Mouse (Mus musculus) cerebellum, adult 8-10 months (tissue): ENCODE measurements around the gene Cfap61.

ENCODE experiments used
- DNase-seq: peaks from one replicate; pipeline ENCODE4 v3.0.0; 2022

Gene Cfap61

GRCm38 (mm10) chr2:145950239-145950638, 15.7 kb downstream of the Cfap61 start:
- no peak for DNase-seq

GRCm38 (mm10) chr2:145952726-145953125, 18.1 kb downstream of the Cfap61 start:
- no peak for DNase-seq

- no peak for DNase-seq
Observed at GRCm38 (mm10) chr2:145955844-145956243, 21.3 kb downstream of the Cfap61 start.

- no peak for DNase-seq
Observed at GRCm38 (mm10) chr2:145956318-145956717, 21.7 kb downstream of the Cfap61 start.

- DNase-seq: no peak
Observed at GRCm38 (mm10) chr2:145957450-145957849, 22.9 kb downstream of the Cfap61 start.

- no peak for DNase-seq
Observed at GRCm38 (mm10) chr2:145958097-145958496, 23.5 kb downstream of the Cfap61 start.

- DNase-seq: no peak
Observed at GRCm38 (mm10) chr2:145958551-145958950, 24.0 kb downstream of the Cfap61 start.

GRCm38 (mm10) chr2:145961861-145962260, 27.3 kb downstream of the Cfap61 start:
- DNase-seq: no peak

- peak; percentile 78 for DNase-seq
Observed at GRCm38 (mm10) chr2:145970751-145971150, 36.2 kb downstream of the Cfap61 start.

GRCm38 (mm10) chr2:145971237-145972010, 36.8 kb downstream of the Cfap61 start:
- peak; percentile 72 for DNase-seq

GRCm38 (mm10) chr2:145972571-145972970, 38.0 kb downstream of the Cfap61 start:
- no peak for DNase-seq

GRCm38 (mm10) chr2:145979616-145980015, 45.0 kb downstream of the Cfap61 start:
- DNase-seq: no peak

GRCm38 (mm10) chr2:145980881-145981280, 46.3 kb downstream of the Cfap61 start:
- DNase-seq: no peak

- DNase-seq: no peak
Observed at GRCm38 (mm10) chr2:145981699-145982112, 47.1 kb downstream of the Cfap61 start.

GRCm38 (mm10) chr2:145982317-145983045, 47.9 kb downstream of the Cfap61 start:
- no peak for DNase-seq

GRCm38 (mm10) chr2:145987757-145988156, 53.2 kb downstream of the Cfap61 start:
- no peak for DNase-seq

- no peak for DNase-seq
Observed at GRCm38 (mm10) chr2:145990446-145990845, 55.9 kb downstream of the Cfap61 start.

- DNase-seq: no peak
Observed at GRCm38 (mm10) chr2:145996472-145996871, 61.9 kb downstream of the Cfap61 start.

- DNase-seq: no peak
Observed at GRCm38 (mm10) chr2:145997956-145998525, 63.5 kb downstream of the Cfap61 start.

- DNase-seq: no peak
Observed at GRCm38 (mm10) chr2:146008801-146009200, 74.2 kb downstream of the Cfap61 start.

- no peak for DNase-seq
Observed at GRCm38 (mm10) chr2:146009596-146010349, 75.2 kb downstream of the Cfap61 start.

GRCm38 (mm10) chr2:146010816-146011215, 76.2 kb downstream of the Cfap61 start:
- DNase-seq: no peak
